Mouse (Mus musculus) ES-Bruce4 (cell line): Measurements from ENCODE around the gene Abcc9.

Source experiments
- CTCF ChIP-seq: IDR thresholded peaks from one replicate; pipeline ENCODE4 v1.8.1; 2011; ENCODE audit warnings: low read depth, low read length
- EP300 ChIP-seq: IDR thresholded peaks from 2 replicates; pipeline ENCODE4 v1.6.1; 2011; ENCODE audit warnings: low read depth, low read length; ENCODE audit not compliant: insufficient read depth

DNA sequence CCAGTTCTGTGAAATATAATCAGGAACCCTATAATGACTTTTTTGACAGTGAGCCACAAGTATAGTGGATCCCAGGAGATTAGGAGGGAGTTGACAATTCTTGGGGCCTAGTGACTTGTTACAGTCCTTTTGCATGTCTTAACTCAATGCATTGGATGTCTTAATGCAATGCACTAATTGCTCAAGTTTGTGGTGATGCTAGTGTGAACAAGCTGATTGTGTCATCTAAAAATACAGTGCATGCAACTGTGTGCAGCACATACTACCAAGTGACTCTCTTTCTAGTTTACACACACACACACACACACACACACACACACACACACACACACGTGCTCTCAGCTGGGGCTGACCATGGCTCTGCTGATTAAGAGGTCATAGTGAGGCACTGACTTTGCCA lies 146.1 kb downstream of the Abcc9 start:
- TF ChIP-seq CTCF (no peak), EP300 (no peak)
